Mouse (Mus musculus) embryonic facial prominence, embryonic 12.5 days (tissue): ENCODE results near the gene Mecr. TPM values are rescaled to one million over a fixed set of nuclear protein-coding genes. Genes with fewer than 3 reads are reported as not detected.
A peak's percentile ranks its signal among the peaks of the same experiment; 100 is the strongest.

Experiments
- ATAC-seq: fragments of 200-750 bp; cut with Nextera tagmentation; 2 replicates; pipeline ENCODE4 v1.8.0; 2017; ENCODE audit not compliant: insufficient number of reproducible peaks, insufficient read depth, low FRiP score, low TSS enrichment
- H3K27ac ChIP-seq: fragments of 300-500 bp; sonication (generic); 2 replicates; pipeline ENCODE4 v1.5.1; 2016; ENCODE audit warnings: mild to moderate bottlenecking
- H3K27me3 ChIP-seq: fragments of 300-500 bp; sonication (generic); 2 replicates; pipeline ENCODE4 v1.6.1; 2016; ENCODE audit warnings: mild to moderate bottlenecking, moderate library complexity
- H3K36me3 ChIP-seq: fragments of 300-500 bp; sonication (generic); 2 replicates; pipeline ENCODE4 v1.6.1; 2016; ENCODE audit warnings: mild to moderate bottlenecking
- H3K4me1 ChIP-seq: fragments of 300-500 bp; sonication (generic); 2 replicates; pipeline ENCODE4 v1.6.1; 2016
- H3K4me2 ChIP-seq: fragments of 300-500 bp; sonication (generic); replicated peaks from 2 replicates; pipeline ENCODE4 v1.6.1; 2016; ENCODE audit warnings: mild to moderate bottlenecking, moderate library complexity
- H3K4me3 ChIP-seq: fragments of 300-500 bp; sonication (generic); 2 replicates; pipeline ENCODE4 v1.5.1; 2016; ENCODE audit warnings: mild to moderate bottlenecking
- H3K9ac ChIP-seq: fragments of 300-500 bp; sonication (generic); 2 replicates; pipeline ENCODE4 v1.6.1; 2016; ENCODE audit warnings: mild to moderate bottlenecking, moderate library complexity
- H3K9me3 ChIP-seq: fragments of 300-500 bp; sonication (generic); 2 replicates; pipeline ENCODE4 v1.6.1; 2016; ENCODE audit warnings: mild to moderate bottlenecking, moderate library complexity
- WGBS: fragments of 180-500 bp; shearing (Covaris S2); methylation state at CpG from one replicate; pipeline ENCODE4 v1.1.7; 2016; 5-methylcytosine and 5-hydroxymethylcytosine counted together
- polyA plus RNA-seq: library from polyadenylated mRNA; unstranded; fragments of >200 nt; fragmentation: Nextera tagmentation; extraction: Ambion mirVana; gene quantifications from 2 replicates; pipeline ENCODE4 v1.2.1, GENCODE M21; 2016

Mecr gene
- polyA plus RNA-seq, 1 experiment from 2014 or later: 48.4 TPM

- Histone ChIP-seq H3K36me3 (no peaks in the 10 kb centered on the region), H3K27me3 (peaks cover 50% of the 10 kb centered on the region), H3K9me3 (no peaks in the 10 kb centered on the region), H3K4me3 (peak overlapping the region; percentile 26), H3K9ac (peak overlapping the region; percentile 36), H3K27ac (no peak overlapping the region), H3K4me1 (peaks cover 63% of the 10 kb centered on the region), H3K4me2 (peak overlapping the region; percentile 53)
- ATAC-seq: no peak
- WGBS: 2% methylated on average over 31 of the region's 31 CpGs
Observed at GRCm38 (mm10) chr4:131914891-131915469, 71.7 kb downstream of the Mecr start.

DNA sequence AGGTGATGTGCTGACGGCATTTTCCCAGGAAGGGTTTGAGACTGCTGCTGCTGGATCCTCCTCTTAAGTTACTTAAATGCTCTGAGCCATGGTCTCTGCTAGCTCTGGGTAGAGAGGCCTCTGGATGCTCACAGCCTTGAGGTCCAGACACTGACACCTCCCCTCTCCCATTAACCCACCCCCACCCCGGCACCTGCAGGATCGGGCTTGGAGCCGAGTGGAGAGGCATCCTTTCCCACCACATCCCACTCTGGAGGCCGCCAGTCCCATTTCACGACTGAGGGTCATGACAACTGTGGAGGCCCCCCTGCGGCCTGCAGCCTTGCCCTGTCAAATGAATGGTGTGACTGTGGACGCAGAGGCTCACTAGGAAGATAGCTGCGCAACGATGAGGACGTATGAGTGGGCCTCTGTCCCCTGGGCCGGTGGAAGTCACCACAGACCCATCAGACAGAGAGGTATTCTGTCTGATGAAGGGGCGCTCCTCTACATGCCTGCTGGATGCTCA is 72.6 kb downstream of the Mecr start:
- Histone ChIP-seq H3K9ac (no peak overlapping the region), H3K4me3 (no peak overlapping the region), H3K9me3 (no peaks in the 10 kb centered on the region), H3K36me3 (no peaks in the 10 kb centered on the region), H3K27me3 (peaks cover 56% of the 10 kb centered on the region), H3K27ac (no peak overlapping the region), H3K4me1 (peaks cover 62% of the 10 kb centered on the region), H3K4me2 (peak overlapping the region; percentile 53)
- WGBS: 22% methylated on average over 13 of the region's 13 CpGs
- no peak for ATAC-seq

DNA sequence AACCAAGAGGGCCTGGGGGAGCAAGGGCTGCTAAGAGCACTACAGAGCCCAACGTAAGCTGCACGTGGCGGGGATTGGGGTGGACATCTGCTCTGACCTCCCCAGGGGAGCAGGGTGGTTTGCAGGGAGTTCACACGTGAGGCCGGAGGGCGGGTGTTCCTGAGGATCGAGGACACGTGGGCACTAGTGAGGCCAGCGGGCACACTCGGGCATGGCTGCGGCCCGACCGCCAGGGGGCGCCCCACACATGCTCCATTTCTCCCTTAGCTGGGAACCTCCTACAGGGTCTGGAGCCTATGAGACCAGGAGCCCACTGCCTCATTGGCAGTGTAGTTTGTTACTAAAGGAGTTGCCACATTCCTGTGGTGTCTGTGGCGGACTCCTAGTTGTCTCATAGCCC is 73.2 kb downstream of the Mecr start:
- no peak for ATAC-seq

GRCm38 (mm10) chr4:131917010-131917555 is 73.8 kb downstream of the Mecr start:
- no peak overlapping the region for H3K4me2 ChIP-seq
- ATAC-seq: no peak
- peaks cover 65% of the 10 kb centered on the region for H3K4me1 ChIP-seq
- no peak overlapping the region for H3K9ac ChIP-seq
- no peaks in the 10 kb centered on the region for H3K9me3 ChIP-seq
- 74% methylated on average over 10 of the region's 10 CpGs for WGBS
- peaks cover 62% of the 10 kb centered on the region for H3K27me3 ChIP-seq
- H3K27ac ChIP-seq: no peak overlapping the region
- H3K4me3 ChIP-seq: no peak overlapping the region
- no peaks in the 10 kb centered on the region for H3K36me3 ChIP-seq

More for the DNA sequence above, 73.2 kb downstream of the Mecr start:
- Histone ChIP-seq H3K4me1 (peaks cover 62% of the 10 kb centered on the region), H3K9me3 (no peaks in the 10 kb centered on the region), H3K4me2 (no peak overlapping the region), H3K27ac (no peak overlapping the region), H3K36me3 (no peaks in the 10 kb centered on the region), H3K9ac (no peak overlapping the region), H3K4me3 (no peak overlapping the region), H3K27me3 (peaks cover 56% of the 10 kb centered on the region)
- 7% methylated on average over 14 of the region's 15 CpGs for WGBS

Other genes with a start within 250 kb of the Mecr start
- gene Ptpru, start 5.2 kb upstream of the Mecr start, polyA plus RNA-seq: 38.1 and 39.2 TPM in 2 replicates
- 141 and 143 TPM in 2 replicates for gene Srsf4, start 30.1 kb downstream of the Mecr start, polyA plus RNA-seq
- gene Tmem200b, start 78.3 kb downstream of the Mecr start, polyA plus RNA-seq: 4.7 and 5.5 TPM in 2 replicates
- not detected in 2 replicates for gene Gm10300, start 231.2 kb downstream of the Mecr start, polyA plus RNA-seq
- 117 and 125 TPM in 2 replicates for gene Epb41, start 231.9 kb downstream of the Mecr start, polyA plus RNA-seq